Mouse (Mus musculus): ENCODE data around the gene Stxbp5. TPM values are rescaled to one million over a fixed set of nuclear protein-coding genes. Genes with fewer than 3 reads are reported as not detected.

Gene Stxbp5
- polyA plus RNA-seq, 1 experiment from 2014 or later = 2.8 TPM

- Histone ChIP-seq H3K4me2 (replicated peaks; ENCODE audit: low read depth) (no peak overlapping the region), H3K9ac (ENCODE audit: low read length) (no peak overlapping the region), H3K4me1 (replicated peaks; ENCODE audit: control insufficient read depth, insufficient read depth) (no peaks in the 10 kb centered on the region), H3K9me3 (ENCODE audit: control insufficient read depth, low read length) (no peaks in the 10 kb centered on the region), H3K27me3 (ENCODE audit: control insufficient read depth, insufficient read depth, low read length) (no peaks in the 10 kb centered on the region), H3K36me3 (ENCODE audit: control insufficient read depth, insufficient read depth, low read length) (no peaks in the 10 kb centered on the region), H3K4me3 (ENCODE audit: low read depth, low read length) (no peak overlapping the region), H3K27ac (replicated peaks) (no peak overlapping the region)
- no peak for TF ChIP-seq CTCF (IDR thresholded peaks at IDR 0.05; ENCODE audit: low read depth)
- WGBS = 73% methylated on average over 7 of the region's 7 CpGs
- DNase-seq (ENCODE audit: low spot score) (no peak), ATAC-seq (ENCODE audit: low FRiP score, low TSS enrichment) (no peak)
Observed at GRCm38 (mm10) chr10:9839408-9839807, 61.5 kb downstream of the Stxbp5 start.

- no peak for ATAC-seq (ENCODE audit: low FRiP score, low TSS enrichment)
Observed at GRCm38 (mm10) chr10:9834986-9835385, 65.9 kb downstream of the Stxbp5 start.

GRCm38 (mm10) chr10:9832937-9833336 lies 67.9 kb downstream of the Stxbp5 start:
- Histone ChIP-seq H3K4me1 (replicated peaks; ENCODE audit: control insufficient read depth, insufficient read depth) (no peaks in the 10 kb centered on the region), H3K4me2 (replicated peaks; ENCODE audit: low read depth) (no peak overlapping the region), H3K27ac (replicated peaks) (no peak overlapping the region), H3K4me3 (ENCODE audit: low read depth, low read length) (no peak overlapping the region), H3K36me3 (ENCODE audit: control insufficient read depth, insufficient read depth, low read length) (no peaks in the 10 kb centered on the region), H3K9ac (ENCODE audit: low read length) (no peak overlapping the region), H3K27me3 (ENCODE audit: control insufficient read depth, insufficient read depth, low read length) (no peaks in the 10 kb centered on the region), H3K9me3 (ENCODE audit: control insufficient read depth, low read length) (no peaks in the 10 kb centered on the region)
- DNase-seq (ENCODE audit: low spot score) (no peak), ATAC-seq (ENCODE audit: low FRiP score, low TSS enrichment) (no peak)
- 63% methylated on average over 4 of the region's 4 CpGs for WGBS
- no peak for TF ChIP-seq EP300 (optimal IDR thresholded peaks at IDR 0.05)
- TF ChIP-seq CTCF (IDR thresholded peaks at IDR 0.05; ENCODE audit: low read depth) = no peak

More at GRCm38 (mm10) chr10:9834986-9835385, 65.9 kb downstream of the Stxbp5 start:
- DNase-seq (ENCODE audit: low spot score) = no peak
- Histone ChIP-seq H3K4me3 (ENCODE audit: low read depth, low read length) (no peak overlapping the region), H3K4me2 (replicated peaks; ENCODE audit: low read depth) (no peak overlapping the region), H3K9ac (ENCODE audit: low read length) (no peak overlapping the region), H3K27ac (replicated peaks) (no peak overlapping the region), H3K36me3 (ENCODE audit: control insufficient read depth, insufficient read depth, low read length) (no peaks in the 10 kb centered on the region), H3K9me3 (ENCODE audit: control insufficient read depth, low read length) (no peaks in the 10 kb centered on the region), H3K27me3 (ENCODE audit: control insufficient read depth, insufficient read depth, low read length) (no peaks in the 10 kb centered on the region), H3K4me1 (replicated peaks; ENCODE audit: control insufficient read depth, insufficient read depth) (no peaks in the 10 kb centered on the region)
- TF ChIP-seq CTCF (IDR thresholded peaks at IDR 0.05; ENCODE audit: low read depth) (no peak), EP300 (optimal IDR thresholded peaks at IDR 0.05) (no peak)
- 76% methylated on average over 4 of the region's 4 CpGs for WGBS

- DNase-seq (ENCODE audit: low spot score) (no peak), ATAC-seq (ENCODE audit: low FRiP score, low TSS enrichment) (no peak)
- Histone ChIP-seq H3K9me3 (ENCODE audit: control insufficient read depth, low read length) (no peaks in the 10 kb centered on the region), H3K4me2 (replicated peaks; ENCODE audit: low read depth) (no peak overlapping the region), H3K4me3 (ENCODE audit: low read depth, low read length) (no peak overlapping the region), H3K27ac (replicated peaks) (no peak overlapping the region), H3K4me1 (replicated peaks; ENCODE audit: control insufficient read depth, insufficient read depth) (no peaks in the 10 kb centered on the region), H3K27me3 (ENCODE audit: control insufficient read depth, insufficient read depth, low read length) (no peaks in the 10 kb centered on the region), H3K9ac (ENCODE audit: low read length) (no peak overlapping the region), H3K36me3 (ENCODE audit: control insufficient read depth, insufficient read depth, low read length) (no peaks in the 10 kb centered on the region)
- TF ChIP-seq EP300 (optimal IDR thresholded peaks at IDR 0.05) = no peak
- TF ChIP-seq CTCF (IDR thresholded peaks at IDR 0.05; ENCODE audit: low read depth) = no peak
- WGBS = 78% methylated on average over 3 of the region's 3 CpGs
Observed at GRCm38 (mm10) chr10:9829744-9830143, 71.1 kb downstream of the Stxbp5 start.

- H3K9ac ChIP-seq (ENCODE audit: low read length) = no peak overlapping the region
- H3K4me1 ChIP-seq (replicated peaks; ENCODE audit: control insufficient read depth, insufficient read depth) = no peaks in the 10 kb centered on the region
- H3K36me3 ChIP-seq (ENCODE audit: control insufficient read depth, insufficient read depth, low read length) = no peaks in the 10 kb centered on the region
- DNase-seq (ENCODE audit: low spot score) (peak; percentile 42), ATAC-seq (ENCODE audit: low FRiP score, low TSS enrichment) (no peak)
- no peaks in the 10 kb centered on the region for H3K9me3 ChIP-seq (ENCODE audit: control insufficient read depth, low read length)
- no peak overlapping the region for H3K27ac ChIP-seq (replicated peaks)
- WGBS = 51% methylated on average over 6 of the region's 6 CpGs
- H3K27me3 ChIP-seq (ENCODE audit: control insufficient read depth, insufficient read depth, low read length) = no peaks in the 10 kb centered on the region
- H3K4me3 ChIP-seq (ENCODE audit: low read depth, low read length) = no peak overlapping the region
- peak; percentile 57 for TF ChIP-seq CTCF (IDR thresholded peaks at IDR 0.05; ENCODE audit: low read depth)
- TF ChIP-seq EP300 (optimal IDR thresholded peaks at IDR 0.05) = no peak
- no peak overlapping the region for H3K4me2 ChIP-seq (replicated peaks; ENCODE audit: low read depth)
Observed at GRCm38 (mm10) chr10:9821299-9821698, 79.6 kb downstream of the Stxbp5 start.

- WGBS = 90% methylated on average over 7 of the region's 7 CpGs
- no peak for ATAC-seq (ENCODE audit: low FRiP score, low TSS enrichment)
- TF ChIP-seq EP300 (optimal IDR thresholded peaks at IDR 0.05) (no peak), CTCF (IDR thresholded peaks at IDR 0.05; ENCODE audit: low read depth) (no peak)
Observed at GRCm38 (mm10) chr10:9818574-9818973, 82.3 kb downstream of the Stxbp5 start.

More at GRCm38 (mm10) chr10:9818574-9818973, 82.3 kb downstream of the Stxbp5 start:
- H3K9ac ChIP-seq (ENCODE audit: low read length) = no peak overlapping the region
- no peak overlapping the region for H3K4me3 ChIP-seq (ENCODE audit: low read depth, low read length)
- no peaks in the 10 kb centered on the region for H3K4me1 ChIP-seq (replicated peaks; ENCODE audit: control insufficient read depth, insufficient read depth)
- DNase-seq (ENCODE audit: low spot score) = no peak
- no peak overlapping the region for H3K27ac ChIP-seq (replicated peaks)
- no peaks in the 10 kb centered on the region for H3K9me3 ChIP-seq (ENCODE audit: control insufficient read depth, low read length)
- no peak overlapping the region for H3K4me2 ChIP-seq (replicated peaks; ENCODE audit: low read depth)
- no peaks in the 10 kb centered on the region for H3K27me3 ChIP-seq (ENCODE audit: control insufficient read depth, insufficient read depth, low read length)
- H3K36me3 ChIP-seq (ENCODE audit: control insufficient read depth, insufficient read depth, low read length) = no peaks in the 10 kb centered on the region

All from stomach, postnatal 0 days (tissue).